Mouse (Mus musculus) CH12.LX (cell line): ENCODE data around the gene Slc35f6. TPM values are rescaled to one million over a fixed set of nuclear protein-coding genes. Genes with fewer than 3 reads are reported as not detected.

Source experiments
- DNase-seq: peaks from one replicate; pipeline ENCODE4 v3.0.0-alpha.2; 2013; ENCODE audit errors: extremely low read depth
- H3K27ac ChIP-seq: 2 replicates; pipeline ENCODE4 v1.5.1; 2012; ENCODE audit warnings: low read depth, mild to moderate bottlenecking, control low read depth, moderate library complexity; ENCODE audit not compliant: insufficient read depth
- H3K27me3 ChIP-seq: replicated peaks from 2 replicates; pipeline ENCODE3; 2012; ENCODE audit warnings: inconsistent platforms
- H3K36me3 ChIP-seq, 2 experiments: replicated peaks in 1 of 2; 2 replicates each; pipeline versions ENCODE3 to v1.6.1; 2012; ENCODE audit warnings: inconsistent platforms in 1 of 2, low read length in 1 of 2, mild to moderate bottlenecking in 1 of 2, mixed read lengths in 1 of 2, moderate library complexity in 1 of 2; ENCODE audit not compliant: control insufficient read depth in 1 of 2, insufficient read depth in 1 of 2
- H3K4me1 ChIP-seq, 2 experiments: 2 replicates each; pipeline ENCODE4 v1.6.1; 2012; ENCODE audit warnings: inconsistent platforms in 1 of 2, moderate library complexity in 1 of 2; ENCODE audit not compliant: insufficient read depth in 2 of 2, control insufficient read depth in 1 of 2
- H3K4me2 ChIP-seq: 2 replicates; pipeline ENCODE4 v1.6.1; 2012; ENCODE audit warnings: low read depth, mild to moderate bottlenecking, control low read depth; ENCODE audit not compliant: poor library complexity, insufficient read depth, severe bottlenecking
- H3K4me3 ChIP-seq, 3 experiments: fragments of 150-350 bp in 1 of 3; sonication (generic) in 1 of 3; replicated peaks in 1 of 3; 2 replicates each; pipeline versions ENCODE3 to v1.5.1; 2011 to 2012; ENCODE audit warnings: low read depth in 2 of 3, low read length in 2 of 3, mild to moderate bottlenecking in 2 of 3, moderate library complexity in 2 of 3, control low read depth in 1 of 3, improper control_type of control experiment in 1 of 3, inconsistent platforms in 1 of 3, mixed read lengths in 1 of 3; ENCODE audit not compliant: poor library complexity in 1 of 3
- H3K79me2 ChIP-seq: replicated peaks from 2 replicates; pipeline ENCODE4 v1.6.1; 2012; ENCODE audit warnings: mild to moderate bottlenecking, moderate library complexity; ENCODE audit not compliant: control insufficient read depth, poor library complexity, insufficient read depth, severe bottlenecking; ENCODE audit errors: extremely low read depth
- H3K9ac ChIP-seq: 2 replicates; pipeline ENCODE4 v1.6.1; 2012; ENCODE audit warnings: low read depth, mild to moderate bottlenecking, control low read depth, moderate library complexity; ENCODE audit not compliant: insufficient read depth
- H3K9me3 ChIP-seq: replicated peaks from 2 replicates; pipeline ENCODE3; 2012; ENCODE audit warnings: low read length, inconsistent platforms, mixed read lengths
- BHLHE40 ChIP-seq: IDR thresholded peaks from 2 replicates; pipeline ENCODE4 v1.6.1; 2011; ENCODE audit warnings: mild to moderate bottlenecking, low read depth, low read length, improper control_type of control experiment
- CHD1 ChIP-seq: IDR thresholded peaks from 2 replicates; pipeline ENCODE4 v1.6.1; 2012; ENCODE audit warnings: low read depth, low read length, improper control_type of control experiment, inconsistent platforms
- CHD2 ChIP-seq: IDR thresholded peaks from 2 replicates; pipeline ENCODE4 v1.6.1; 2011; ENCODE audit warnings: low read length, improper control_type of control experiment
- CTCF ChIP-seq, 2 experiments: IDR thresholded peaks in 1 of 2; conservative IDR thresholded peaks in 1 of 2; 2 replicates each; pipeline ENCODE4 v1.5.1; 2011 to 2012; ENCODE audit warnings: low read depth in 2 of 2, low read length in 2 of 2, improper control_type of control experiment in 1 of 2, inconsistent platforms in 1 of 2, mild to moderate bottlenecking in 1 of 2, moderate library complexity in 1 of 2
- E2F4 ChIP-seq: IDR thresholded peaks from 2 replicates; pipeline ENCODE4 v1.6.1; 2011; ENCODE audit warnings: low read depth, low read length, improper control_type of control experiment; ENCODE audit not compliant: insufficient replicate concordance
- ELF1 ChIP-seq: IDR thresholded peaks from 2 replicates; pipeline ENCODE4 v1.6.1; 2014; ENCODE audit warnings: low read depth, mild to moderate bottlenecking, inconsistent platforms, low read length, improper control_type of control experiment
- EP300 ChIP-seq: IDR thresholded peaks from 2 replicates; pipeline ENCODE4 v1.6.1; 2011; ENCODE audit warnings: low read length, improper control_type of control experiment
- ETS1 ChIP-seq: conservative IDR thresholded peaks from 2 replicates; pipeline ENCODE4 v1.6.1; 2012; ENCODE audit warnings: low read depth, mild to moderate bottlenecking, inconsistent platforms, low read length, improper control_type of control experiment, moderate library complexity
- GABPA ChIP-seq: IDR thresholded peaks from 2 replicates; pipeline ENCODE4 v1.6.1; 2012; ENCODE audit warnings: low read depth, low read length, improper control_type of control experiment, inconsistent platforms; ENCODE audit not compliant: insufficient replicate concordance
- HCFC1 ChIP-seq: IDR thresholded peaks from 2 replicates; pipeline ENCODE4 v1.6.1; 2012; ENCODE audit warnings: low read depth, mild to moderate bottlenecking, inconsistent platforms, low read length, improper control_type of control experiment
- IRF4 ChIP-seq: IDR thresholded peaks from 2 replicates; pipeline ENCODE4 v1.6.1; 2014; ENCODE audit warnings: low read depth, mild to moderate bottlenecking, inconsistent platforms, low read length, improper control_type of control experiment
- JUN ChIP-seq: IDR thresholded peaks from 2 replicates; pipeline ENCODE4 v1.6.1; 2011; ENCODE audit warnings: low read depth, mild to moderate bottlenecking, low read length, improper control_type of control experiment, moderate library complexity; ENCODE audit not compliant: insufficient read depth
- JUND ChIP-seq: conservative IDR thresholded peaks from 2 replicates; pipeline ENCODE4 v1.6.1; 2011; ENCODE audit warnings: low read depth, low read length, improper control_type of control experiment
- KAT2A ChIP-seq: IDR thresholded peaks from 2 replicates; pipeline ENCODE4 v1.6.1; 2012; ENCODE audit warnings: low read length, improper control_type of control experiment, inconsistent platforms; ENCODE audit not compliant: insufficient replicate concordance
- MAFK ChIP-seq: IDR thresholded peaks from 2 replicates; pipeline ENCODE4 v1.6.1; 2011; ENCODE audit warnings: low read length, improper control_type of control experiment; ENCODE audit not compliant: insufficient replicate concordance
- MAX ChIP-seq: IDR thresholded peaks from 2 replicates; pipeline ENCODE4 v1.6.1; 2011; ENCODE audit warnings: low read length, improper control_type of control experiment
- MAZ ChIP-seq: IDR thresholded peaks from 2 replicates; pipeline ENCODE4 v1.6.1; 2012; ENCODE audit warnings: low read depth, mild to moderate bottlenecking, inconsistent platforms, low read length, improper control_type of control experiment, moderate library complexity
- MEF2A ChIP-seq: IDR thresholded peaks from 2 replicates; pipeline ENCODE4 v1.6.1; 2014; ENCODE audit warnings: low read depth, mild to moderate bottlenecking, inconsistent platforms, low read length, improper control_type of control experiment, borderline replicate concordance
- MXI1 ChIP-seq: IDR thresholded peaks from 2 replicates; pipeline ENCODE4 v1.6.1; 2011; ENCODE audit warnings: mild to moderate bottlenecking, low read depth, low read length, improper control_type of control experiment
- MYC ChIP-seq: IDR thresholded peaks from 2 replicates; pipeline ENCODE4 v1.6.1; 2011; ENCODE audit warnings: low read depth, mild to moderate bottlenecking, improper control_type of control experiment, low read length
- NELFE ChIP-seq: IDR thresholded peaks from 2 replicates; pipeline ENCODE4 v1.6.1; 2011; ENCODE audit warnings: low read depth, low read length, improper control_type of control experiment
- NRF1 ChIP-seq: IDR thresholded peaks from 2 replicates; pipeline ENCODE4 v1.6.1; 2014; ENCODE audit warnings: low read depth, mild to moderate bottlenecking, inconsistent platforms, low read length, improper control_type of control experiment, moderate library complexity
- PAX5 ChIP-seq: IDR thresholded peaks from 2 replicates; pipeline ENCODE4 v1.6.1; 2012; ENCODE audit warnings: low read length, inconsistent platforms, mixed read lengths
- POLR2A ChIP-seq: IDR thresholded peaks from 2 replicates; pipeline ENCODE4 v1.6.1; 2011; ENCODE audit warnings: low read depth, mild to moderate bottlenecking, improper control_type of control experiment, low read length
- POLR2AphosphoS2 ChIP-seq: IDR thresholded peaks from 2 replicates; pipeline ENCODE4 v1.6.1; 2011; ENCODE audit warnings: low read depth, low read length, improper control_type of control experiment
- RAD21 ChIP-seq: IDR thresholded peaks from 2 replicates; pipeline ENCODE4 v1.6.1; 2011; ENCODE audit warnings: low read depth, mild to moderate bottlenecking, low read length, improper control_type of control experiment, moderate library complexity
- RCOR1 ChIP-seq: conservative IDR thresholded peaks from 2 replicates; pipeline ENCODE4 v1.6.1; 2012; ENCODE audit warnings: low read depth, mild to moderate bottlenecking, inconsistent platforms, low read length, improper control_type of control experiment
- SIN3A ChIP-seq: IDR thresholded peaks from 2 replicates; pipeline ENCODE4 v1.6.1; 2012; ENCODE audit warnings: low read length, improper control_type of control experiment, inconsistent platforms
- SMC3 ChIP-seq: IDR thresholded peaks from 2 replicates; pipeline ENCODE4 v1.6.1; 2011; ENCODE audit warnings: low read depth, low read length, improper control_type of control experiment
- TBP ChIP-seq: conservative IDR thresholded peaks from 2 replicates; pipeline ENCODE4 v1.6.1; 2011; ENCODE audit warnings: low read depth, low read length, improper control_type of control experiment
- TCF12 ChIP-seq: IDR thresholded peaks from 2 replicates; pipeline ENCODE4 v1.6.1; 2014; ENCODE audit warnings: low read depth, mild to moderate bottlenecking, inconsistent platforms, low read length, improper control_type of control experiment
- UBTF ChIP-seq: IDR thresholded peaks from 2 replicates; pipeline ENCODE4 v1.6.1; 2012; ENCODE audit warnings: low read depth, mild to moderate bottlenecking, inconsistent platforms, low read length, improper control_type of control experiment, moderate library complexity
- USF1 ChIP-seq: IDR thresholded peaks from 2 replicates; pipeline ENCODE4 v1.6.1; 2014; ENCODE audit warnings: low read depth, mild to moderate bottlenecking, inconsistent platforms, low read length, improper control_type of control experiment
- USF2 ChIP-seq: conservative IDR thresholded peaks from 2 replicates; pipeline ENCODE4 v1.6.1; 2011; ENCODE audit warnings: low read depth, low read length, improper control_type of control experiment
- ZC3H11A ChIP-seq: IDR thresholded peaks from 2 replicates; pipeline ENCODE4 v1.6.1; 2012; ENCODE audit warnings: low read depth, mild to moderate bottlenecking, inconsistent platforms, low read length, improper control_type of control experiment
- ZKSCAN1 ChIP-seq: IDR thresholded peaks from 2 replicates; pipeline ENCODE4 v1.6.1; 2012; ENCODE audit warnings: low read depth, inconsistent platforms, low read length, improper control_type of control experiment, borderline replicate concordance
- ZMIZ1 ChIP-seq: IDR thresholded peaks from 2 replicates; pipeline ENCODE4 v1.6.1; 2012; ENCODE audit warnings: low read depth, mild to moderate bottlenecking, inconsistent platforms, low read length, improper control_type of control experiment
- ZNF384 ChIP-seq: IDR thresholded peaks from 2 replicates; pipeline ENCODE4 v1.6.1; 2012; ENCODE audit warnings: low read depth, low read length, improper control_type of control experiment, inconsistent platforms
- dilution Hi-C: fragments of 300-500 bp; cut with MboI; formaldehyde crosslinking; loops from 2 replicates; pipeline ENCODE4 v1.14.3; 2020; ENCODE audit warnings: low sequenced_read_pairs; ENCODE audit not compliant: extremely low pct_unique_long_range_greater_than_20kb, extremely low pct_ligation_motif_present
- in situ Hi-C: fragments of 300-500 bp; cut with MboI; formaldehyde crosslinking; loops from 3 replicates; pipeline ENCODE4 v1.14.3; 2019; ENCODE audit warnings: low sequenced_read_pairs, low pct_ligation_motif_present, low pct_unique_long_range_greater_than_20kb, mixed read lengths
- polyA plus RNA-seq: library from polyadenylated mRNA; unstranded; fragments of >175 nt; gene quantifications from 2 replicates; pipeline ENCODE4 v1.2.1, GENCODE M21; 2012; ENCODE audit warnings: low read depth; ENCODE audit not compliant: insufficient read length
- total RNA-seq, 2 experiments: library from RNA; depleted of rRNA; stranded (reverse); fragments of 300-350 nt in 1 of 2; fragments of >200 nt in 1 of 2; gene quantifications; 2 replicates each; pipeline ENCODE4 v1.2.3; 2012 to 2014

Gene Slc35f6
- total RNA-seq (2012; rRNA removed) = 8.9 and 10.5 TPM in 2 replicates
- 8.0 and 9.5 TPM in 2 replicates for total RNA-seq (2014; rRNA removed)
- polyA plus RNA-seq = 9.0 and 9.4 TPM in 2 replicates

- no peaks in the 10 kb centered on the region for H3K9me3 ChIP-seq
- H3K36me3 ChIP-seq = peaks cover 0 to 23% of the 10 kb centered on the region in 2 experiments
- peak within 1 kb of the TSS; percentile 93 to 99 (median 95) for H3K4me3 ChIP-seq
- peaks cover 12 to 48% of the 10 kb centered on the region in 2 experiments for H3K4me1 ChIP-seq
- in situ Hi-C loops = loop anchor here (10.0 kb wide), 1 partner anchor 223 kb away; no protein-coding TSS in a partner anchor
- no peaks in the 10 kb centered on the region for H3K79me2 ChIP-seq
- H3K27ac ChIP-seq = no peak within 1 kb of the TSS
- peak; percentile 78 for DNase-seq
- H3K4me2 ChIP-seq = peak within 1 kb of the TSS; percentile 72
- peaks cover 20% of the 10 kb centered on the region for H3K27me3 ChIP-seq
- H3K9ac ChIP-seq = peak within 1 kb of the TSS; percentile 84
- TF ChIP-seq GABPA (no peak), MYC (no peak), RAD21 (no peak), USF1 (peak; percentile 92), SIN3A (peak; percentile 68; the same call in 1 of the 2 replicates), TBP (0 out of 2 replicates have a peak, but pooled peaks have one; percentile 13), ETS1 (no peak), MAX (peak; percentile 32; the same call in 1 of the 2 replicates), PAX5 (no peak), ZMIZ1 (peak; percentile 68; the same call in 1 of the 2 replicates), CTCF (conservative IDR thresholded peaks at IDR 0.05 in 1 of 2, IDR thresholded peaks at IDR 0.05 in 1 of 2; ENCODE audit: low read depth in 2 of 2, low read length in 2 of 2) (no peak), UBTF (no peak), ZKSCAN1 (no peak), CHD1 (no peak), NRF1 (no peak), MEF2A (no peak), RCOR1 (no peak), POLR2AphosphoS2 (0 out of 2 replicates have a peak, but pooled peaks have one; percentile 41), MXI1 (peak; percentile 57), KAT2A (no peak), ZC3H11A (no peak), ELF1 (peak; percentile 85), JUND (no peak), MAZ (peak; percentile 20; the same call in 1 of the 2 replicates), HCFC1 (peak; percentile 70), E2F4 (no peak), MAFK (no peak), IRF4 (0 out of 2 replicates have a peak, but pooled peaks have one; percentile 7), USF2 (peak; percentile 85), POLR2A (peak; percentile 93), ZNF384 (no peak), BHLHE40 (no peak), JUN (no peak), TCF12 (peak; percentile 47; the same call in 1 of the 2 replicates), EP300 (no peak), SMC3 (no peak), NELFE (peak; percentile 65; the same call in 1 of the 2 replicates), CHD2 (no peak)
- dilution Hi-C loops = loop anchor here (25.0 kb wide), 1 partner anchor 111 kb away; the partner anchor contains the start of gene Cib4
Measured at GRCm38 (mm10) chr5:30647815-30648560, at the start of gene Slc35f6. Slc35f6 (plus strand) TSS chr5:30647933.
